Mouse (Mus musculus) ES-E14 (cell line): ENCODE data around the gene Ptcra.

ENCODE experiments used
- CHD2 ChIP-seq: IDR thresholded peaks from 2 replicates; pipeline ENCODE4 v1.6.1; 2014; ENCODE audit warnings: mild to moderate bottlenecking, low read depth, low read length, inconsistent platforms
- HCFC1 ChIP-seq: IDR thresholded peaks from 2 replicates; pipeline ENCODE4 v1.6.1; 2012; ENCODE audit warnings: low read length, inconsistent platforms, borderline replicate concordance; ENCODE audit not compliant: insufficient read depth
- MAFK ChIP-seq: IDR thresholded peaks from 2 replicates; pipeline ENCODE4 v1.6.1; 2014; ENCODE audit warnings: mild to moderate bottlenecking, low read depth, low read length, inconsistent platforms; ENCODE audit not compliant: insufficient read depth
- ZC3H11A ChIP-seq: IDR thresholded peaks from 2 replicates; pipeline ENCODE4 v1.6.1; 2012; ENCODE audit warnings: low read depth, mild to moderate bottlenecking, inconsistent platforms, low read length, borderline replicate concordance
- ZNF384 ChIP-seq: IDR thresholded peaks from 2 replicates; pipeline ENCODE4 v1.6.1; 2012; ENCODE audit warnings: low read depth, low read length, inconsistent platforms

DNA sequence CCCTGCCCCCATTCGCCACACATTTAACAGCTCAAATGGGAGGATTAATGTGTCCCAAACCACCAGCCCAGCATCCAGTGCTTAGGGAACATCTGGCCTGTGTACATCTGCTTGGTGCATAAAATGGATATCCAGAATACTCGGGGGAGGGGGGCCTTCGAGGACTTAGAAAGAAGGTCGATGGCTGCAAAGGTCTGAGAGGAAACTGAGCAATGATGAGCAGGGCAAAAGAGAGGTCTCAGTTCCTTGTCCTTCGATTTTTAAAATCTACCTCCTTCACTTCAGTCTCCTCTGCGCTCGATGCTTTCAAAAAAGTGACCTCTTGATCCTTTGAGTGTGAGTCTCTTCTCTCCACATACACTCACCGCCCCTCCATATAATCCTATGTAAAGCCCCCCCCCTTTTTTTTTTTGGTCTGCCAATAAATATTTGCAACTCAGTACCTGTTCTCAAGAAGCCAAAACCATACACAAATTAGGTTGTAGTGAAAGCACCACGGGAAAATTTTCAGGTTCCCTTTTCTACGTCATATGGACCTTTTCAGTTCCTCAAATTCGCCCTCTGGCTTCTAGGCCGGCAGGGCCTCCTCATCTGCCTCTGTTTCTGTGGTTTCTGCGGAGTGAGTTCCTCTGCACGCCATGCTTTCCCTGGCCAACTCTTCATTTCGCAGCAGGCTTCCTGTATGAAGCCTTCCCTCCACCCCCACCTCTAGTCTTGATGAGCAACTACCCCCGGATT lies 12.3 kb downstream of the Ptcra start:
- TF ChIP-seq ZNF384 (no peak), HCFC1 (no peak), ZC3H11A (no peak), MAFK (no peak), CHD2 (no peak)
